Mouse (Mus musculus): ENCODE measurements at regions not wholly inside any gene's neighbourhood (a gene's known extent, or its start where the extent isn't known, plus 50 kb on each side); places are given as distances from the start of the nearest gene placed in this dataset.

GRCm38 (mm10) chr9:76653311-76653710, 86.4 kb upstream of the Fam83b start:
- TF ChIP-seq POU5F1 (IDR thresholded peaks at IDR 0.05; ENCODE audit: borderline replicate concordance, low read length) (no peak), CTCF (conservative IDR thresholded peaks at IDR 0.05; ENCODE audit: low read length) (no peak), NANOG (IDR thresholded peaks at IDR 0.05; ENCODE audit: borderline replicate concordance, low read length) (no peak)

Data from E14TG2a.4 (cell line).